Mouse (Mus musculus): Measurements from ENCODE around the gene Iqcf3. TPM values are rescaled to one million over a fixed set of nuclear protein-coding genes. Genes with fewer than 3 reads are reported as not detected.
A peak's percentile ranks its signal among the peaks of the same experiment; 100 is the strongest.

The Iqcf3 gene
- polyA plus RNA-seq, 1 experiment from 2014 or later = not detected

DNA sequence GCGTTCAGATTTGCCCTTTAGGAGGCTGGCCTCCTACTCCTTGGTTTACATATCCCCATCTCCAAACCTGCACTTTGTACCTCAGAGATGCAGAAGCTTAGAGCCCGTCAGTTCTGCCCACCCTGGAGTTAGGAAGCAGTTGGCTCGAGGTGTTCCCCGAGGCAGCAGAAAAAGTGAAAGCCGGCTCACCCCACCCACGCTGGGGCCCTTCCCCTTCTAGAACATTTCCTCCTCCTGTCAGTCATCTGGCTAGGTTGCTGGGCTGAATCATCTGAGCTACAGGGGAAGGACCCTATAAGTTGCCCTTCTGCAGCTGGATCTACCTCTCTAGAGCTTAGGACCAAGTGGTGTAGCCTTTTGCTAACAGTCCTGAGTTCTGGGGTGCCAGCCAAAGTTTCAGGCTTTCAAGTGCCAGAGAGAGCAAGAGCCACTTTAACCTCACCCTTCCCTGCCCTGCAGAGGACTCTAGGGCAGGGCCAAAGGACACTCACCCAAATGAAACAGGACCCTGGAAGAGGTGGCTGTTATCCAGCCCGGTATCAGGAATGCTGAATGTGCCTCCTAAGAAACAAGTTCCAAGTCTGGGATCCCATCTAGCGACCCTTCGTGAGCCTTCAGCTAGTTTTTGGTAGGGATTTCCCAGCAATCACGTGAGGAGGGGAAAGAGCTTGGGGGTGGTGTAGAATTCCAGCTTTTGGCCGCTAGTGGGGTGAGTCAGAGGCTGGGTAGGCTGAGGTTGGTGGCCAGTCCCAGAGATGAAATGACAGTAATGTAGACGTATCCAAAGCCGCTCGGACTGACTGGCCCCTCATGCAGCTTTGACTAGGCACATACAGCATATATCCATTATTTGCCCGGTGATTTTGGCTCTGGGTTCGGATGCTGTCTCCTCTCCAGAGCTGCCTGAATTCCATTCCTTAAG, 85.2 kb downstream of the Iqcf3 start:
- Histone ChIP-seq H3K4me2 (peak overlapping the region; percentile 85), H3K9me3 (replicated peaks) (no peaks in the 10 kb centered on the region), H3K27me3 (replicated peaks) (0 out of 2 replicates have a peak, but pooled peaks cover under 1% of the 10 kb centered on the region), H3K36me3 (peaks cover 25% of the 10 kb centered on the region), H3K4me3 (peak overlapping the region; percentile 8; the same call in 1 of the 2 replicates), H3K9ac (no peak overlapping the region), H3K27ac (peak overlapping the region; percentile 4; the same call in 1 of the 2 replicates), H3K4me1 (peaks cover 45% of the 10 kb centered on the region)
- WGBS (ENCODE audit: insufficient replicate concordance) = 13% methylated on average over 16 of the region's 16 CpGs
- peak; percentile 4 for ATAC-seq

DNA sequence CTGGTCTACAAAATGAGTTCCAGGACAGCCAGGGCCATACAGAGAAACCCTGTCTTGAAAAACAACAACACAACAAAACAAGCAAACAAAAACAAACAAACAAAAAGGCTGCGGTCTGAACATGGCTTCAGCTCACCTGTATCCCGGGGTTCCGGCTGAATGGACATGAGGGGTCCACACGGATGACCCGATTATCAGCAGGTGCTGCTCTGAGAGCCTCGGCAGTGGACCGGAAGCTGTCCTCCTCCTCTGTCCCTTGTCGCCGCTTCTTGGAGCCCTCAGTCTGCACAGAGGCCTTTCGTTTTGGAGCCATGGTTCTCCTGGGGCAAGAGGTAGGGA, 85.8 kb downstream of the Iqcf3 start, which contains the start of gene Rrp9:
Gene Rrp9 (plus strand): TSS at position 301 of the 339 bp plus-strand sequence.
- H3K27ac ChIP-seq = peak within 1 kb of the TSS; percentile 4; the same call in 1 of the 2 replicates
- no peak for ATAC-seq
- H3K9ac ChIP-seq = no peak within 1 kb of the TSS

DNA sequence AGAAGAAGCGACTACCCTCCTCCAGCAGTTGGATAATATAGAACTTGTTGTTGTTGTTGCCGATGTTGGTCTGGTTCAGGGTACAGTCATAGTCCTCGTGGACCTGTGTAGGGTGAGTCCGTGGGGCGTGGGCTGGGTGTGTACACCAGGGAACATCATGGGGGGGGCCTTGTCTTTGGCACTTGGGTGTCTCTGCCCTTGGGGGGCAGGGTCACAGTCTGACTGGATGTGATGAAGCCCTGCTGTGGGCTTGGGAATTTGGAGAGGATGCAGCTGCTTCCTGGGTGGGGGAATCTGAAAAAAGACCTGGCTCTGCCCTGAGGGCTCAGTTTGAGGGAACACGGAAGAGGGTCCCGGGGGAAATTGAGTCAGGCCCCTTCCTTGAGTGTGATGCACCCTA, 86.4 kb downstream of the Iqcf3 start:
- 63% methylated on average over 7 of the region's 7 CpGs for WGBS (ENCODE audit: insufficient replicate concordance)
- Histone ChIP-seq H3K9ac (no peak overlapping the region), H3K4me2 (peak overlapping the region; percentile 1; the same call in 1 of the 2 replicates)

More for the DNA sequence above, 85.8 kb downstream of the Iqcf3 start, which contains the start of gene Rrp9:
- Histone ChIP-seq H3K36me3 (peaks cover 19% of the 10 kb centered on the region), H3K4me2 (peak within 1 kb of the TSS; percentile 85), H3K4me1 (peaks cover 45% of the 10 kb centered on the region), H3K27me3 (replicated peaks) (0 out of 2 replicates have a peak, but pooled peaks cover 3% of the 10 kb centered on the region), H3K4me3 (peak within 1 kb of the TSS; percentile 8; the same call in 1 of the 2 replicates), H3K9me3 (replicated peaks) (no peaks in the 10 kb centered on the region)
- 72% methylated on average over 10 of the region's 10 CpGs for WGBS (ENCODE audit: insufficient replicate concordance)

DNA sequence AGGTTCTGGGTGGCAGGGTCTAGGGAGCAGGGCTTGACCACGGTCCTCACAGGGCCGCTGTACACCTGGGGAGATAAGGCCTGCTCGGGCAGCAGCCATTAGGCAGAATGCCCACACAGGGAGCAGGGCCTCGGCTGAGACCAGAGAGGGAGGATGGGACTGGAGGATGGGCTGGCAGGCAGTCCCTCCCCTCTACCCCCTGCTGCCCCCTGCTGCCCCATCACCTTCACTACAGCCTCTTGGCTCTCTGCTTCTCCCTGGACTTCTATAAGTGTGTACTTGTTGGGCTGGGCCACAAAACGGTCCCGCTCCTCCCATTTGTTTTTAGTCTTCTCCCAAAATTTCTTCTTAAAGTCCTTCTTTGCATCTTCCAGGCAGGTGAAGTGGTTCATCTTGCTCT, 87.0 kb downstream of the Iqcf3 start:
- 11% methylated on average over 6 of the region's 6 CpGs for WGBS (ENCODE audit: insufficient replicate concordance)
- Histone ChIP-seq H3K36me3 (peaks cover 7% of the 10 kb centered on the region; the same call in 1 of the 2 replicates), H3K9ac (no peak overlapping the region), H3K27me3 (replicated peaks) (0 out of 2 replicates have a peak, but pooled peaks cover 3% of the 10 kb centered on the region), H3K27ac (no peak overlapping the region), H3K4me2 (no peak overlapping the region; the same call in 1 of the 2 replicates), H3K4me1 (peaks cover 45% of the 10 kb centered on the region), H3K9me3 (replicated peaks) (no peaks in the 10 kb centered on the region), H3K4me3 (no peak overlapping the region)
- ATAC-seq = no peak

More for the DNA sequence above, 86.4 kb downstream of the Iqcf3 start:
- Histone ChIP-seq H3K4me1 (peaks cover 45% of the 10 kb centered on the region), H3K36me3 (peaks cover 13% of the 10 kb centered on the region), H3K4me3 (no peak overlapping the region), H3K27ac (no peak overlapping the region), H3K27me3 (replicated peaks) (0 out of 2 replicates have a peak, but pooled peaks cover 3% of the 10 kb centered on the region), H3K9me3 (replicated peaks) (no peaks in the 10 kb centered on the region)
- no peak for ATAC-seq

DNA sequence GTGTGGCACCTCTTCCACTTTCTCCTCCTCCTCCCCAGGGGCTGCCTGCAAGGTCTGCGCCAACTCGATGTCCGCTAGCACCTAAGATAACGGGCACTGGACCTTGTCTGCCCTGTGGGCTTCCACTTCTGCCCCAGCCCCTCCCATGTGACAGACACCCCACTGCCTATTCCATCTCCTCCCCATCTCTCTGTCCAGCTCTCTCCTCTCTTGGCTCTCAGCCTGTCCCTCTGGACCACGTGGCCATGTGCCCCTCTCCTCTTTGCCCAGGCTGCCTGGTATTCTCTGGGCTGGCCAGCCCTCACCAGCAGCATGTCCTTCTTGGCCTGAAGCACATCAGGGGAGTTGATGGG, 87.7 kb downstream of the Iqcf3 start:
- H3K9me3 ChIP-seq (replicated peaks) = no peaks in the 10 kb centered on the region
- no peak overlapping the region for H3K4me2 ChIP-seq
- H3K4me1 ChIP-seq = peaks cover 45% of the 10 kb centered on the region
- no peak overlapping the region for H3K27ac ChIP-seq
- H3K9ac ChIP-seq = 0 out of 2 replicates have a peak overlapping the region, but pooled peaks have one; percentile 2
- ATAC-seq = no peak
- 65% methylated on average over 5 of the region's 5 CpGs for WGBS (ENCODE audit: insufficient replicate concordance)
- no peak overlapping the region for H3K4me3 ChIP-seq
- 0 out of 2 replicates have a peak, but pooled peaks cover 3% of the 10 kb centered on the region for H3K27me3 ChIP-seq (replicated peaks)
- peaks cover under 1% of the 10 kb centered on the region; the same call in 1 of the 2 replicates for H3K36me3 ChIP-seq

DNA sequence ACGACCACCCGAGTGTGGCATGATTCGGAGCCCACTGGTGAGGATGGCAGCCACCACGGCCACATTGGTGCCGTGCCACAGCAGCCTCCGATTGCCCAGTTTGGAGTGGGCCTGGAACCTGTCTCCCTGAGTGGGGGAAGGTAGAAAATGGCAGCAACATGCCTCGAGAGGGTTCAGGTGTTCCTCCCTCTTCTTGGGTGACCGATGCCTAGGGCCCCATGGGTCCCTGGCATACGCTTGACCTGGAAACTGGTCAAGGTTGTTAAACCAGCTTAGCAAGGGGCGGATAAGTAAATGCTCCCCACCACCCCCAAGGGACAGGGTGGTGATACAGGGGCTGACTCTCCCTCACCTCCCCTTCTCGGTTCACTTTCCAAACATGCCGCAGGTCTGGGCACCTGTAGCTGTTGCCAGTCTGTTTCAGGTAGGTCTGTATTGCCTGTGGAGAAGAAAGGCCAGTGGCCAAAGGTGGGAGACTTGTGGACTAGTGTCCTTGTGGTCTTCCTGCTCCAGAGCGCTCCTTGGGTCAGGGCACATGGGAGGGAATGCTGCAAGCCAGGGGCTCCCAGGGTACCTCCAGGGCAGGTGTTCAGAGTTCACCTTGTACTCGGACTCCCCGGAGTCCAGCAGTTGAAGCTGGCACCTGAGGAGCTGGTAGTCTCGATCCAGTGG, 88.2 kb downstream of the Iqcf3 start:
- Histone ChIP-seq H3K27ac (no peak overlapping the region), H3K27me3 (replicated peaks) (0 out of 2 replicates have a peak, but pooled peaks cover 3% of the 10 kb centered on the region), H3K9me3 (replicated peaks) (no peaks in the 10 kb centered on the region), H3K36me3 (no peaks in the 10 kb centered on the region), H3K4me2 (no peak overlapping the region), H3K4me3 (no peak overlapping the region), H3K4me1 (peaks cover 40% of the 10 kb centered on the region), H3K9ac (no peak overlapping the region)
- no peak for ATAC-seq
- 79% methylated on average over 16 of the region's 16 CpGs for WGBS (ENCODE audit: insufficient replicate concordance)

DNA sequence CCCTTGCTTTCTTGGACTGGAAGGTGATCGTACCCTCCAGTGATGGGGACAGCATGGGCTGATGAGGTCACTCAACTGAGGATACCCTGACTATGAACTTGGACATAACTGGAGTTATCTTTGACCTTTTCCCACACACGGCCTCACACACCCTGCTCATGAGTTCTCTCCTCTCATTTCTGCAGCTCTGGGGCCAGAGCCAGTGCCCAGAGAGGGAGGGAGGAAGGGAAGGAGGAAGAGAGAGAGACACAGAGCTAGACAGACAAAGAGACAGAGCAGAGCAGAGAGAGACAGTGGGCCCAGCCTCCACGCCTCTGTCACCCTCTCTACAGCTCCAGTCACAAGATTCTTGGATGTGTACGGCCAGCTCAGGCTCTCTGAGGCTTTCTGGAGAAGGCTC, 89.1 kb downstream of the Iqcf3 start:
- 56% methylated on average over 4 of the region's 4 CpGs for WGBS (ENCODE audit: insufficient replicate concordance)
- Histone ChIP-seq H3K4me2 (no peak overlapping the region), H3K4me3 (no peak overlapping the region), H3K27me3 (replicated peaks) (peaks cover 10% of the 10 kb centered on the region), H3K27ac (peak overlapping the region; percentile 37; the same call in 1 of the 2 replicates), H3K4me1 (peaks cover 31% of the 10 kb centered on the region), H3K36me3 (no peaks in the 10 kb centered on the region), H3K9ac (no peak overlapping the region), H3K9me3 (replicated peaks) (no peaks in the 10 kb centered on the region)
- ATAC-seq = no peak

DNA sequence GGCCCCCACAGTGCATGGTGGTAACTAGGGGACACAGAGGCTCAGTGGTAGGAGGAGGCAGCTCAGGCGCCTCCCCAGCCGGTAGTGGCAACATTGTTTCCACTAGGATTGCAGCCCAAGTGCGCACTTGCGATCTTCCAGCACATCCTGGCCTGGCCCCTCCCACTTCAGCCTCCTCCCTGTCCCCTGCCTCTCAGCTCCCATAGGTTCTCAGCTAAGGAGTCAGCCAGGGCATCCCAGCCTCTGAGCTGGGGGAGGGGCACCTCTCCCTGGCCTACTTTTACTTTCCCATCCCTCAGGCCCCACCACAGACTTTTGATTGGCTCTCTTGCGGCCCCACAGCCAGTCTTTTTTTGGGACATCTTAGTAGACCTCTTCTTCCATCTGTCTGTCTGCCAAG, 89.5 kb downstream of the Iqcf3 start:
- Histone ChIP-seq H3K36me3 (no peaks in the 10 kb centered on the region), H3K9me3 (replicated peaks) (no peaks in the 10 kb centered on the region), H3K9ac (no peak overlapping the region), H3K27me3 (replicated peaks) (peaks cover 13% of the 10 kb centered on the region), H3K27ac (no peak overlapping the region), H3K4me3 (no peak overlapping the region), H3K4me1 (peaks cover 30% of the 10 kb centered on the region), H3K4me2 (0 out of 2 replicates have a peak overlapping the region, but pooled peaks have one; percentile 24)
- WGBS (ENCODE audit: insufficient replicate concordance) = 53% methylated on average over 5 of the region's 5 CpGs
- ATAC-seq = no peak

DNA sequence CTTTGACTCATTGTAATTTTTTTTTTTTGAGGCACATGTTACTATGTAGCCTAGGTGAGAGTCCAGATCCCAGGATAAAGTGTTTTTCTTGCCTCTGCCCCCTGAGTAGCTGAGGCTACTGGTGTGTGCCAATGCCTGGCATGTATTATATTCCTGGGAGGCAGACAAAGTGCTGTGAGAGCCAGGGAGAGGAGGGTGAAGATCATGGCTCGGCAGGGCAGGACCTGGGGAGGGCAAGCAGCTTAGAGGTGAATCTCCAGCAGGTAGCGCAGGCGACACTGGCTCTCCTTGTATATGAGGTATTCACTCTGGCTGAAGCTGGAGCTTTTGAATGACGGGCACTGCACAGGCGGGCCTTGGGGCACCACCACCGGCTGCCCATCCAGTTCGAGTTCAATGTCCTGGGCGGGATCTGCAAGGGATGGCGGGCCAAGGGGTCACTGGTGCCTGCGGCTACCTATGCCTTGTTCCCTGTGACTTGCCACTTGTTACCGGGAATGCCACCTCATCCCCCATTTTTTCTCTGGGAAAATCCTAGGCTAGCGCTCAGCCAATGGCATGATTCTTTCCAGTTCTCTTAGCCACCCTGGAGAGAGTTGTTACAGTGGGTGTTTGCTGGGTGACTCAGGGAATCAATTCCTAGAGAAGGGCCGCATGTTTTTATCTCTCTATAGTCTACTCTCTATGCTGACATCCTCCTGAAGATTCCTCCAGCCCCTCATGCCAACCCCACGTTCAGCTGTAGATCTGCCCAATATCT, 90.3 kb downstream of the Iqcf3 start:
- ATAC-seq = no peak
- H3K27me3 ChIP-seq (replicated peaks) = peaks cover 20% of the 10 kb centered on the region
- peaks cover 25% of the 10 kb centered on the region for H3K4me1 ChIP-seq
- 0 out of 2 replicates have a peak overlapping the region, but pooled peaks have one; percentile 24 for H3K4me2 ChIP-seq
- H3K4me3 ChIP-seq = no peak overlapping the region
- WGBS (ENCODE audit: insufficient replicate concordance) = 63% methylated on average over 14 of the region's 14 CpGs
- H3K36me3 ChIP-seq = no peaks in the 10 kb centered on the region
- no peaks in the 10 kb centered on the region for H3K9me3 ChIP-seq (replicated peaks)
- no peak overlapping the region for H3K9ac ChIP-seq
- H3K27ac ChIP-seq = no peak overlapping the region

DNA sequence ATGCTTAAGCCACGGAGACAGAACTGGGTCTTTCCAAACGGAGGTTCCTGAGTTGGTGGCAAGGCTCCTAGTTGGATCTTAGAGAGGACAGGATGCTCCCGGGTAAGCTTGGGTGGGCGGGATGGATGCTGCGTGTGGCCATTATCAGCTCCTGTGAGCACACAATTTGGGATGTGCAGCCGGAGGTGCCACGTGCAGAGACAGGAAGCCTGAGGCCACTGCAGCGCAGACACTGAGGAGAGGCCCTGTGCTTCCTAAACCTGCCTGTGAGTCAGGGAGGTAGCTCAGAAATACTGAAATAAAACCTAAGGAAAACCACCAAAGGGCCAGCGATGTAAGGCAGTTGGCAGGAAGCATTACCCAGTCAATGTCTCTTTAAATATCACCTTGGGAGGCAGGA, 91.7 kb downstream of the Iqcf3 start:
- H3K4me1 ChIP-seq = peaks cover 21% of the 10 kb centered on the region
- H3K36me3 ChIP-seq = no peaks in the 10 kb centered on the region
- H3K27ac ChIP-seq = no peak overlapping the region
- ATAC-seq = no peak
- no peaks in the 10 kb centered on the region for H3K9me3 ChIP-seq (replicated peaks)
- no peak overlapping the region for H3K4me2 ChIP-seq
- WGBS (ENCODE audit: insufficient replicate concordance) = 33% methylated on average over 9 of the region's 9 CpGs
- peaks cover 34% of the 10 kb centered on the region for H3K27me3 ChIP-seq (replicated peaks)
- no peak overlapping the region for H3K4me3 ChIP-seq
- H3K9ac ChIP-seq = no peak overlapping the region

DNA sequence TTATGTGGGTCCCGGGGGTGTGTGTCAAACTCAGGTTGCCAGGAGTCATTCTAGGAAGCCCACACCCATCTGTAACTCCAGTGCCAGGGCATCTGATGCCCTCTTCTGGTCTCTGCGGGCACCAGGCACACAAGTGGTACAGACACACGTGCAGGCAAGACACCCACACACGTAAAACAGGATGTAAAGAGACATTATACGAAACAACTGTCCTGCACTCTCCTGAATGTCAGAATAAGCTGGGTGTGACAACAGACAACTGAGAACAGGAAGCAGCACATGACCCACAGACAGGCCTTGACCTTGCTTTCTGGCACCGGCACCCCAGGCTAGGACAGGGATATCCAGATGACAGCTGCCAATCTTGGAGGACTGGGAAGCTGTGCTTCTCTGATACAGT, 92.1 kb downstream of the Iqcf3 start:
- H3K4me2 ChIP-seq = no peak overlapping the region
- H3K9me3 ChIP-seq (replicated peaks) = no peaks in the 10 kb centered on the region
- H3K36me3 ChIP-seq = no peaks in the 10 kb centered on the region
- WGBS (ENCODE audit: insufficient replicate concordance) = 40% methylated on average over 6 of the region's 6 CpGs
- ATAC-seq = no peak
- H3K27ac ChIP-seq = no peak overlapping the region
- peaks cover 21% of the 10 kb centered on the region for H3K4me1 ChIP-seq
- H3K27me3 ChIP-seq (replicated peaks) = peaks cover 39% of the 10 kb centered on the region
- H3K4me3 ChIP-seq = no peak overlapping the region
- no peak overlapping the region for H3K9ac ChIP-seq

Measured in liver, embryonic 12.5 days (tissue).